Mouse (Mus musculus) WW6 (cell line): Measurements from ENCODE around the gene Olfr67.
A peak's percentile ranks its signal among the peaks of the same experiment; 100 is the strongest.
"Not testable (repeated sequence)": the region's sequence is repeated elsewhere in the genome, so short reads cannot be mapped to it uniquely, and the experiment has no call there.

Source experiments
- DNase-seq: peaks from one replicate; pipeline ENCODE4 v3.0.0-alpha.2; 2013; ENCODE audit warnings: low read depth, low spot score

Gene Olfr67

GRCm38 (mm10) chr7:103791721-103792120 is at the start of gene Olfr67:
Gene Olfr67 (minus strand): TSS chr7:103791821.
- DNase-seq = no peak

- no peak for DNase-seq
Observed at GRCm38 (mm10) chr7:103840268-103840667, 48.6 kb upstream of the Olfr67 start, which contains the start of gene Hbb-bh2. Gene Hbb-bh2 (minus strand): TSS chr7:103840520.

- no peak for DNase-seq
Observed at GRCm38 (mm10) chr7:103827808-103828207, 36.2 kb upstream of the Olfr67 start, which contains the start of gene Hbb-bs. Gene Hbb-bs (minus strand): TSS chr7:103828096.

- DNase-seq = not testable (repeated sequence)
Observed at GRCm38 (mm10) chr7:103827139-103827538, 35.5 kb upstream of the Olfr67 start.

GRCm38 (mm10) chr7:103826255-103826887 is 34.8 kb upstream of the Olfr67 start:
- DNase-seq = no peak

GRCm38 (mm10) chr7:103825536-103826254 is 34.1 kb upstream of the Olfr67 start:
- no peak for DNase-seq

GRCm38 (mm10) chr7:103824597-103824996 is 33.0 kb upstream of the Olfr67 start:
- no peak for DNase-seq

- DNase-seq = not testable (repeated sequence)
Observed at GRCm38 (mm10) chr7:103815085-103815484, 23.5 kb upstream of the Olfr67 start.

- DNase-seq = no peak
Observed at GRCm38 (mm10) chr7:103813766-103814165, 22.1 kb upstream of the Olfr67 start, which contains the start of gene Hbb-bt. Gene Hbb-bt (minus strand): TSS chr7:103813996.

- DNase-seq = not testable (repeated sequence)
Observed at GRCm38 (mm10) chr7:103813152-103813551, 21.5 kb upstream of the Olfr67 start.

GRCm38 (mm10) chr7:103812174-103812573 is 20.6 kb upstream of the Olfr67 start:
- DNase-seq = no peak

- DNase-seq = no peak
Observed at GRCm38 (mm10) chr7:103811223-103811845, 19.7 kb upstream of the Olfr67 start.

- no peak for DNase-seq
Observed at GRCm38 (mm10) chr7:103810746-103811145, 19.1 kb upstream of the Olfr67 start.

- no peak for DNase-seq
Observed at GRCm38 (mm10) chr7:103810296-103810695, 18.7 kb upstream of the Olfr67 start.

GRCm38 (mm10) chr7:103809801-103810155 is 18.2 kb upstream of the Olfr67 start:
- DNase-seq = no peak

- no peak for DNase-seq
Observed at GRCm38 (mm10) chr7:103808971-103809800, 17.6 kb upstream of the Olfr67 start.

GRCm38 (mm10) chr7:103808120-103808519 is 16.5 kb upstream of the Olfr67 start:
- not testable (repeated sequence) for DNase-seq

GRCm38 (mm10) chr7:103806856-103807255 is 15.2 kb upstream of the Olfr67 start:
- peak; percentile 11 for DNase-seq

- DNase-seq = no peak
Observed at GRCm38 (mm10) chr7:103792669-103793388, 1.2 kb upstream of the Olfr67 start.

GRCm38 (mm10) chr7:103779598-103779997 is 12.0 kb downstream of the Olfr67 start, which contains the start of gene Olfr68:
Gene Olfr68 (minus strand): TSS chr7:103779698.
- no peak for DNase-seq

- not testable (repeated sequence) for DNase-seq
Observed at GRCm38 (mm10) chr7:103777652-103778051, 14.0 kb downstream of the Olfr67 start.
